Mouse (Mus musculus) E14TG2a.4 (cell line): ENCODE data around the gene Phxr2.

Experiments
- CTCF ChIP-seq: conservative IDR thresholded peaks from 2 replicates; pipeline ENCODE4 v1.5.1; 2014; ENCODE audit warnings: low read length
- NANOG ChIP-seq: IDR thresholded peaks from 2 replicates; pipeline ENCODE4 v1.6.1; 2014; ENCODE audit warnings: borderline replicate concordance, low read length, mixed read lengths
- POU5F1 ChIP-seq: IDR thresholded peaks from 2 replicates; pipeline ENCODE4 v1.6.1; 2014; ENCODE audit warnings: low read length, borderline replicate concordance

DNA sequence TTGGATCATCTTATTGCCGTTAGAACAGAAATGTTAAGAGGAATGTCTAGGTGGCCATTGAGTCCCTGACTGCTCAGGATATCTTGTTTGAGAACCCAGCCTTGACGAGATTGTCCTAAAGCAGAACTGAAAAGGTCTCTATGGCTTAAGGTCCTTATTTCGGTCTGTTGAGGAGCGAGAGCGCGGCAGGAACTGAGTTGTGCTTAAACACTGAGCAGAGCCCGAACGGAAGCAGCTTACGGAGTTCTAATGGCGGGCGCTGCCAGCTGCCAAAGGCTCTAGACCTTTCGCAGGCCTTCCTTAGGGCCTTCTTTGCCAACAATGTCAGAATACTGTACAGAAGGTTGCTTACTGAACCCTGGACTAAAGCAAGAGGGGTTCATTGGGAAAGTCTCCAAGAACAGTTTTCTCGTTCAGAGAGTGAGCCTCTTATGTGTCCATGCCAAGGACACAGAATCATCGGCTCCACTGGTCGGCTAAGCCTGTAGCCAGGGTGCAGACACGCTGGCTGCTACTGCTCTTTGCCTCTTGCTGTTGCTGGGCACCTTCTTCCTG is 7.3 kb upstream of the Phxr2 start:
- no peak for TF ChIP-seq CTCF
- TF ChIP-seq POU5F1, result no peak
- TF ChIP-seq NANOG, result no peak
